Mouse (Mus musculus): ENCODE results near the gene Srf.
"Not testable (repeated sequence)": the region's sequence is repeated elsewhere in the genome, so short reads cannot be mapped to it uniquely, and the experiment has no call there.

Gene Srf

DNA sequence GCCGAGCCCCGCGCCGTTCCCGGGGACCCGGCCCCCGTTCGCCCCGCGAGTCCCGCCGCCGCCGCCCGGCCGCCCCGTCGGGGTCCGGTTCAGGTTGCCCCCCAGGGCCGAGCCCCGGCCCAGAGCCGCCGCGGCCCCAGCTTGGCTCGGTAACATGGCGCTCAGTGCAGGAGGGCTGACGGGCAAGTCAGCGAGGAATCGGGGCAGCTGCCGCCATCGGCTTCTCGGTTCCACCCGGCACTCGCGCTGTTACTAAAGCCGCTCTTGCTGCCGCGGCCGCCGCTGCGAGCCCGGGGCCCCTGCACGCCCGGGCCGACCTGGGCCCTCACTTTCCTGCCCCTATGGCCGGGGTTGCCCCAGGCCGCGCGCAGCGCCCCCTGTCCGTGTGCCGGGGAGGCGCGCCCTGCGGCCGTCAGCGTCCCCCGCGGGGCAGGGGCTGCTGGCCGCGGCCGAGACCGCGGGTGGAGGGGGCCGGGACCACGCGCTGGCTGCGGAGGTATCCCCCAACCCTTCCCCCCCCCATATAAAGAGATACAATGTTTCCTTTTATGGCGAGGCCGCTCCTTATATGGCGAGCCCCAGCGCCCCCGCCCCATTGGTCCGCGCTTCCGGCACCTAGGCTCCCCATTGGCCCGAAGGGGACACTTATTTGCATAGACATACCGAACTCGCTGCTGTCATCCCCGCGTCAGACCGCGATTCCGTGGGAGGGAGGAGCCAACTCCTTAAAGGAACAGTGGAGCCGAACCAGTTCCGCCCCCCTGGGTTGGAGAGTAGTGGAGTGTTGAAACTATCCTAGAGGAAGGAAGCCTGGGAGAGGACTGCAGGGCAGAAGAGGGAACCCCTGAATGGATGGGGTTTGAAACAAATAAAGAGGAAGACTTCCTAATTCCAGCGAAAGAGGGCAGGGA lies at the start of gene Srf:
Gene Srf (minus strand): TSS at position 503 of the 911 bp plus-strand sequence.
- peak; percentile 94 for DNase-seq

- DNase-seq: no peak
Measured at GRCm38 (mm10) chr17:46605126-46605525, 49.2 kb upstream of the Srf start.

DNA sequence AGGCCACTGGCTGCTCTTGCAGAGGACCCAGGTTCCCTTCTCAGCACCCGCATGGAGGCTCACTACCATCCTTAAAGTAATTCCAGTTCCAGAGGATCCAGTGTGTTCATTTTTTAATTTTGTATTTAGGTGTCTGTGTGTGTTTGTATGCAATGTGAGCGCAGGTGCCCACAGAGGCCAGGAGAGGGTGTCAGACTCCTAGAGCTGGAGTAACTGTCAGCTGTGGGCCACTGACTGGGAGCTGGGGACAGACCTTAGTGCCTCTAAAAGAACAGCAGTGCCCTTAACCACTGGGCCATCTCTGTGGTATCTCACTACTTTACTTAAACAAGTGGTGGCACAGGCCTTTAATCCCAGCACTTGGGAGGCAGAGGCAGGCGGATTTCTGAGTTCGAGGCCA lies 47.3 kb upstream of the Srf start:
- DNase-seq: no peak

DNA sequence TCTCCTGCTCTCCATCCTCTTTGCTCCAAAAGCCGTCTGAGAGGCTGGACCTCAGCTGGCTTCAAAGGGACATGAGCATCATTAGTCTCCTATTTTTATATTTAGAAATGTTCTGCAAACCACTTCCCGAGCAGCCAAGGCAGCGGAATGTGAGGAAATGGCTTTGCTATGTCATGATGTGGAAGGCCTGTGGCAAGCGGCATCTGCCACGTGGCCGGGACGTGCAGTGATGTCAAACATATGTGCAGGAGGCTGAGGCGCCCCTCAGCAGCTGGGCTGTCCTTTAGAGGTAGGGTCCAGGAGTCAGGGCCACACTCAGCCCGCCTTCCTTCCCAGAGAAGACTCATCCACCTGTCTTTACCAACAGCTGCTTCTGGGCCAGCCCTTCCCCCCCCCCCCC lies 46.2 kb upstream of the Srf start:
- no peak for DNase-seq

DNA sequence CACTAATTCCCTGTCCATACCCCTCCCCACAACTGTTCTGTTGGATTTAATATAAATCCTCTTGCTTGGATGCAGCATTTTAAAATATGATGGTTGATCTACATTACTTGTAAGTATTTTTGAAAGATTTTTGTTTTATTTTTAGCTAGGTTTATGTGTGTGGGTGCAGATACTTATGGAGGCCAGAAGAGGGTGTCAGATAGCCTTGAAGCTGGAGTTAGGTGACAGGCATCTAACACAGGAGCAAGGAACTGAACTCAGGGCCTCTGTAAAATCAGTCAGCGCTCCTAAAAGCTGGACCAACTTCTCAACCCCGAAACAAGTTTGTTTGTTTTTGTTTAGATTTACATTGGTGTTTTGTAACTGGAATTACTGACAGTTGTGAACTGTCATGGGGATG lies 44.6 kb upstream of the Srf start:
- no peak for DNase-seq

GRCm38 (mm10) chr17:46598963-46599362 lies 43.0 kb upstream of the Srf start:
- DNase-seq: no peak

DNA sequence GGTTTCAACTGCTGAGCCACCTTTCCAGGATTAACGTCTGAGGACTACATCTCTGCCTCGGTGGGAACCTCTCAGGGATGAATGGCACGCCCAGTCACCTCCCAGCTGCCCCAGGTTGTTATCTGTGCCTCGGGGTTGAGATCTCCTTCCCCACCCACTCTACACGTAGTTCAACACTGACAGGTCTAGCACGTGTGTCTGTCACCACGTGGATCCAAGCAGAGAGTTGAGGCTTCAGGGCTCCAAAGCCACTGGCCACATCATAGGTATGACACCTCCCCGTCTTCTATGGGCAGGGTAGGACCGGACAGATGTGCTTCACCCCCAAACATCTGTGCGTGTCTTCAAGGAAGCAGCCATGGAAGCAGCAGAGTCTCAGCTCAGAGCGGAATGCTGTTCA lies 42.0 kb upstream of the Srf start:
- DNase-seq: no peak

GRCm38 (mm10) chr17:46595336-46595735 lies 39.4 kb upstream of the Srf start:
- no peak for DNase-seq

DNA sequence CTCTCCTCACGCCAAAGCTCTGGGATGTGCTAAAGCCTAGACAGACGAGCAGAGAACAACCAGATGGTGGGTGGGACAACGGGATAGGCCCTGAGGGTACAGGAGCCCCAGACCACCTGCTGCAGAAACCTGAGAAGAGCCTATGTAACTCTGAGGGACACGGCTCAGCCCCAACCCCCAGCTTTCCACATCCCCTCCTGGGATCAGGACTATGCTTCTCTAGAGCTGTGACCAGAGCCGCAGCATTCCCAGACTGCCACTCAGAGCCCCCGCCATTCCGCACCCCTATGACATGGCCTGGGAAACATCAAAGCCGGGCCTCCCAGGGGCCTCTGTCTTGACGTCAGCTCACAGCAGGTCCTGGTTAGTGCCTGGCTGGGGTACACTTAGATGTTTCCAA lies 38.6 kb upstream of the Srf start:
- DNase-seq: no peak

DNA sequence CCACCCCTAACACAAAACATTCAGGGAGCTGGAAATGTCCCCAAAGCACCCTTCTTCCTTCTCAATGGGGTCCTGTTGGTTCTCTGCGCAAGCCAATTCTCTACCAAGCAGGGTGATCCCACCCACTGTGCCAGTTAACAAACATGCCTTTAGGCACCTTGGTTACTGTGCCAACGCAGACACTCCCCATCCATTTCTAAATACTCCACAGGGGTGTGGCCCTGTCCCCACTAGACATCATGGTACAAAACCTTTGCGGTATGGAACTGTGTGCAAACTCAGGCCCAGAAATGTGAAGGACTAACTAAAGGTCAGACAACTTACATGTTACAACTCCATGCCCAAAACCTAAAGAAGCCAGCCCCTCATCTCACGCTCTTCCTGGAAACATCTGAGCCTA lies 37.1 kb upstream of the Srf start:
- no peak for DNase-seq

- no peak for DNase-seq
Measured at GRCm38 (mm10) chr17:46591406-46591805, 35.4 kb upstream of the Srf start.

DNA sequence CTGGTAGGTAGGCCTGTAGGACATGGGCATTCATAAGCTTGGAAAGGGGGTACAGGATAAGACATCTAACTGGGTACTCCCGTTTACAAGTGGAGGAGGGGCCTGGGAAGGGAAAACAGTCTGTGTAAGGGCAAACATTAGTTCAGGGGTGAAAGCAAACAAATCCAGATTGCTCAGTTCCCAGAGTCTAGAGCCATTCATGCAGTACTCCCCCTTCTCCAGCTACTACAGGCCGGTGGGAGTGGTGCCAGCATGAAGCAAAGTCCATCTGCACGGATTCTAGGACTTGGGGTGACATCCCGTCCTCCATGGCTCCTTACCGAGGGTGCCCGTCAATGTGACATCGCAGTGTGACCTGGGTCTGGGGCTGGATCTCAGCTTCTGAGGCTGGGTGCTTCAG lies 34.5 kb upstream of the Srf start:
- DNase-seq: peak; percentile 9

DNA sequence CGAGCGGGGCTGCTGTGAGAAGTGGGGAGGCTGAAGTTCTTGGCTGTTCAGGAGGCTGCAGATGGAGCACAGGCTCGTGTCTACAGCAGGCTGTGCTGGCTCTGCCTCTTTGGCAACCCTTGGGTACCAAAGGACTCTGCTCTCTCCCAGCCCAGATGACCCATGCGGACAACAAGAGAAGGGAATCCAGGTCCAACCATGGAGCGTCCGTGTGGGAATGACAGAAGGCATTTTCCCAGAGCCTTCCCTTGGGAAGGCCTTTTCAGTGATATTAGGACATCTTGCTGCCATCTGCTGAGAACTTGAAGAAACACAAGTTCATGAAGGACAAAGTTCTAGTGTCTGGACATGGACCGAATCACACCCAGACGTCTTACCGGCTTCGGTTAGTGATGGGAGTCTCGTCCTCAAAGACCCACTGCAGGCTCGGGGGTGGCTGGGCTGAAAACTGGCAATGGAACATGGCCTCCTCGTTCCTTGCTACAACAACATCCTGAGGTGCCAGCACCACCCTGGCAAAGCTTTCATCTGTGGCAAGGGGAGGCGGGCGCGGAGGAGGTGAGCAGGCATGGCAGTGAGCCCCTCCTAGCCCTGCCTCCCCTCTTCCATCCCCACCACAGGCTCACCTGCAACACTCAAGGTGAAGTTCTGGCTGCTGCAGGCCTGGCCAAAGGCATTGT lies 33.8 kb upstream of the Srf start:
- no peak for DNase-seq

- DNase-seq: no peak
Measured at GRCm38 (mm10) chr17:46588913-46589312, 32.9 kb upstream of the Srf start.

GRCm38 (mm10) chr17:46588173-46588572 lies 32.2 kb upstream of the Srf start:
- DNase-seq: no peak

- DNase-seq: no peak
Measured at GRCm38 (mm10) chr17:46586327-46586726, 30.4 kb upstream of the Srf start.

- no peak for DNase-seq
Measured at GRCm38 (mm10) chr17:46578650-46579049, 22.7 kb upstream of the Srf start.

DNA sequence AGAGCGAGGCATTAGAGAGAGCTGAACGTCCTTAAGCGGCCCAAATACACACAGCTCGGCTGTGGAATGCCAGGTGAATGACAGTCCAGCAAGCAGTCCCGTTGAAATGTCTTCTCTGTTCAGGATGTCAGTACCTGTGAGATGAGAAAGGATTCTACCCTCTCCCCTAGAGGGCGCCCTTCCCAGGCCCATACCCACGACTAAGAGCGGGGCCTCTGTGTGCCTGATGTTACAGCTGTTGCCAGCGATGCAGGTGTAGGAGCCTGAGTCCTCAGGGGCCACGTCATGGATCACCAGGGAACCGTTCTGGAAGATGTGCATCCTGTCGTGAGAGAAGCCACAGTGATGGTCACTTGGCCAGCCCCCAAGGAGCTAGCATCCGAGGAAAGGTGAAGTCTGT lies 20.1 kb upstream of the Srf start:
- peak; percentile 27 for DNase-seq

DNA sequence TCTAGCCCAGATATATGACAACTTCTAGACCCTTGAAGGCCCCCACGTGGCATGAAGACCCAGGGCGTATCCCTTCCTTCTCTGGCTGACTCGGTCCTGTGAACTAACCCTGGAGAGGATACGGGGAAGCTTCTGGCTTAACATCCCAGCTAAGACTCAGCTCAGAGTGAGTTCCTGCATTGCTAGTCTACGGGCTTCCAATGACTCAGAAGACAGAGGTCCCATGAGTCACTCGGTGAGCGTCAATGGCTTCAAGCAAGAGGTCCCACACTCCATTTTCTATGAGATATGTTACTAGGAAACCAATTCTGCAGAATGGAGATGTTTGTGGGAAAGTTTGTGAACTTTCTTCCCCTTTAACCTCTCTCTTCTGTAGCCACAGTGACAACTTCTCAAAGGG lies 18.6 kb upstream of the Srf start:
- no peak for DNase-seq

DNA sequence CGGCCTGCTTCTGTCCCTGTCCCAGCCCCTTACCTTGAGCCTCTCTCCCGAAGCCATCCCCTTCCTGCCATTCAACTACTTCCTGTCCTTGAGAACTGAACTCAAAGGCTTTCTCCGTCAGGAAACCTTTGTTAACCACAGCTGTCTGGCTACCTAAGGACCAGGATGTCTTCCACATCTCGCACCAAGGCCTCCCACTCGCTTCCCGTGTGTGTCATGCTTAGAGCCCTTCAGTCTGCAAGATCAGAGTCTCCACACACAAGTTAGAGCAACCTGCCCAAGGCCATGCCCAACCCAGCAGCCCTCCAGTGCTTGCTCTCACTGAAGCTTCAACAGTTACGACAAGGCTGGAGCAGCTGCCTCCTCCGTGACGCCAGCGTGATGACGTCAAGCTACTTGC lies 15.0 kb upstream of the Srf start:
- DNase-seq: no peak

GRCm38 (mm10) chr17:46559146-46559545 lies 3.2 kb upstream of the Srf start:
- DNase-seq: no peak

GRCm38 (mm10) chr17:46558151-46558550 lies 2.2 kb upstream of the Srf start:
- DNase-seq: no peak

DNA sequence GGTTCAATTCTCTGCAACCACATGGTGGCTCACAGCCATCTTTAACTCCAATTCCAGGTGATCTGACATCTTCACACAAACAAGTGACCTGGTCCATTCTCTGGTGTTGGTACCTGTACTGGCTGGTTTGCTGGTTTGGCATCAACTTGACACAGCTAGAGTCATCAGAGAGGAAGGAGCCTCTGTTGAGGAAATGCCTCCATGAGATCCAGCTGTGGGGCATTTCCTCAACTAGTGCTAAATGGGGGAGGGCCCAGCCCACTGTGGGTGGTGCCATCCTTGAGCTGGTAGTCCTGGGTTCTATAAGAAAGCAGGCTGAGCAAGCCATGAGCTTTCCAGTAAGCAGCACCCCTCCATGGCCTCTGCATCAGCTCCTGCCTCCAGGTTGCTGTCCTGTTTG lies 1.3 kb upstream of the Srf start:
- not testable (repeated sequence) for DNase-seq

DNA sequence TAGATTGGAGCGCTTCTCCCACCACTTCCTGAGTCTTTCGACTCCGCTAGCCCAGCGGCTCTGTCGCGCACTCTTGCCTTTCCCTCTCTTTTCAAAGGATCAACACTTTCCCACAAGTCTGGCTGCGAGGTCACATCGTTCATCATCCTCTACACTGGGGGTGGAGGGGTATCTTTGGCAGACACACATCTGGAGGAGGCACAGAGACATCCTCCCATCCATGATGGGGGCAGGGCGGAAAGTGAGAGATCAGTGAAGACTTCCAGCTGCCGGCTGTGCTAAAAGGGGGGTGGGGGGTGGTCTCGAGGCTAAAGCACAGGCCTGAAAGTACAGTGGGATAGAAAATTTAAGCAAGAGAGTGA lies 590 bp upstream of the Srf start:
- no peak for DNase-seq

Measured in kidney, adult 18-20 months (tissue).